Mouse (Mus musculus) myocyte (in vitro differentiated cells): ENCODE results near the gene Kndc1. TPM values are rescaled to one million over a fixed set of nuclear protein-coding genes. Genes with fewer than 3 reads are reported as not detected.
A peak's percentile ranks its signal among the peaks of the same experiment; 100 is the strongest.

Experiments
- H3K27me3 ChIP-seq: one replicate; pipeline ENCODE4 v1.6.1; 2011; ENCODE audit not compliant: control insufficient read depth, insufficient read depth, insufficient read length
- H3K36me3 ChIP-seq: one replicate; pipeline ENCODE4 v1.6.1; 2011; ENCODE audit not compliant: control insufficient read depth, insufficient read depth
- H3K4me2 ChIP-seq: one replicate; pipeline ENCODE4 v1.6.1; 2011; ENCODE audit warnings: low read depth, control low read depth
- H3K4me3 ChIP-seq: one replicate; pipeline ENCODE4 v1.5.1; 2011; ENCODE audit warnings: mild to moderate bottlenecking, control low read depth, moderate library complexity
- H3K79me2 ChIP-seq: one replicate; pipeline ENCODE4 v1.6.1; 2011; ENCODE audit not compliant: control insufficient read depth, insufficient read depth
- H3ac ChIP-seq: one replicate; pipeline ENCODE4 v1.6.1; 2011; ENCODE audit not compliant: control insufficient read depth, insufficient read length
- CEBPB ChIP-seq: IDR thresholded peaks from 2 replicates; pipeline ENCODE4 v1.6.1; 2011; ENCODE audit warnings: mild to moderate bottlenecking, moderate library complexity; ENCODE audit not compliant: poor library complexity, insufficient read depth, severe bottlenecking
- E2F4 ChIP-seq: IDR thresholded peaks from one replicate; pipeline ENCODE4 v1.6.1; 2011; ENCODE audit warnings: mild to moderate bottlenecking, control low read depth, moderate library complexity; ENCODE audit not compliant: insufficient read depth
- MAX ChIP-seq: IDR thresholded peaks from one replicate; pipeline ENCODE4 v1.6.1; 2011; ENCODE audit warnings: low read depth, mild to moderate bottlenecking, control low read depth
- MYOD1 ChIP-seq, 3 experiments: IDR thresholded peaks; one replicate each; pipeline ENCODE4 v1.6.1; 2011; ENCODE audit warnings: control low read depth in 2 of 3, low read depth in 2 of 3, mild to moderate bottlenecking in 2 of 3, moderate library complexity in 1 of 3; ENCODE audit not compliant: insufficient read length in 2 of 3, control insufficient read depth in 1 of 3
- MYOG ChIP-seq, 3 experiments: IDR thresholded peaks; one replicate each; pipeline ENCODE4 v1.6.1; 2011; ENCODE audit warnings: control low read depth in 2 of 3, low read depth in 2 of 3, mild to moderate bottlenecking in 2 of 3; ENCODE audit not compliant: insufficient read length in 2 of 3, control insufficient read depth in 1 of 3, insufficient read depth in 1 of 3
- POLR2A ChIP-seq: IDR thresholded peaks from one replicate; pipeline ENCODE4 v1.6.1; 2011; ENCODE audit warnings: low read depth, mild to moderate bottlenecking, control low read depth, moderate library complexity; ENCODE audit not compliant: insufficient read length
- POLR2AphosphoS2 ChIP-seq: IDR thresholded peaks from one replicate; pipeline ENCODE4 v1.6.1; 2011; ENCODE audit warnings: low read depth, control low read depth; ENCODE audit not compliant: insufficient read length
- REST ChIP-seq: IDR thresholded peaks from one replicate; pipeline ENCODE4 v1.6.1; 2011; ENCODE audit warnings: mild to moderate bottlenecking, control low read depth, moderate library complexity; ENCODE audit not compliant: insufficient read depth, insufficient read length
- SRF ChIP-seq: IDR thresholded peaks from one replicate; pipeline ENCODE4 v1.6.1; 2011; ENCODE audit warnings: low read depth; ENCODE audit not compliant: control insufficient read depth, insufficient read length
- TCF12 ChIP-seq: IDR thresholded peaks from one replicate; pipeline ENCODE4 v1.6.1; 2011; ENCODE audit warnings: mild to moderate bottlenecking, control low read depth; ENCODE audit not compliant: poor library complexity, insufficient read depth, severe bottlenecking
- TCF3 ChIP-seq: IDR thresholded peaks from one replicate; pipeline ENCODE4 v1.6.1; 2011; ENCODE audit warnings: low read depth, control low read depth; ENCODE audit not compliant: insufficient read length
- USF1 ChIP-seq: IDR thresholded peaks from one replicate; pipeline ENCODE4 v1.6.1; 2011; ENCODE audit warnings: low read depth, mild to moderate bottlenecking, control low read depth, moderate library complexity
- polyA plus RNA-seq: library from polyadenylated mRNA; unstranded; fragments of >200 nt; fragmentation: generic; extraction: Trizol; gene quantifications from one replicate; pipeline ENCODE4 v1.2.1, GENCODE M21; 2012; ENCODE audit warnings: missing spikeins

The Kndc1 gene
- polyA plus RNA-seq, 1 experiment: 0.01 TPM

GRCm38 (mm10) chr7:139899505-139899904 lies 5.0 kb downstream of the Kndc1 start:
- H3K27me3 ChIP-seq: peaks cover 64% of the 10 kb centered on the region
- TF ChIP-seq MAX: no peak
- no peak for TF ChIP-seq SRF
- no peak for TF ChIP-seq CEBPB
- no peak for TF ChIP-seq POLR2A
- no peak for TF ChIP-seq MYOD1 (IDR thresholded peaks at IDR 0.05; ENCODE audit: control insufficient read depth in 1 of 3, insufficient read length in 2 of 3, low read depth in 2 of 3)
- TF ChIP-seq POLR2AphosphoS2: no peak
- H3K79me2 ChIP-seq: no peaks in the 10 kb centered on the region
- H3K4me2 ChIP-seq: no peak overlapping the region
- H3K36me3 ChIP-seq: no peaks in the 10 kb centered on the region
- H3ac ChIP-seq: no peak overlapping the region
- no peak overlapping the region for H3K4me3 ChIP-seq

GRCm38 (mm10) chr7:139900456-139900855 lies 6.0 kb downstream of the Kndc1 start:
- H3K36me3 ChIP-seq: no peaks in the 10 kb centered on the region
- no peak for TF ChIP-seq REST
- TF ChIP-seq POLR2A: no peak
- TF ChIP-seq CEBPB: no peak
- no peak for TF ChIP-seq POLR2AphosphoS2
- TF ChIP-seq USF1: no peak
- no peak for TF ChIP-seq MYOG (IDR thresholded peaks at IDR 0.05; ENCODE audit: control insufficient read depth in 1 of 3, insufficient read depth in 1 of 3, insufficient read length in 2 of 3, low read depth in 2 of 3)
- no peak for TF ChIP-seq TCF12
- TF ChIP-seq MAX: no peak
- no peak for TF ChIP-seq SRF
- no peak for TF ChIP-seq TCF3
- H3K27me3 ChIP-seq: peaks cover 59% of the 10 kb centered on the region
- H3K79me2 ChIP-seq: no peaks in the 10 kb centered on the region
- no peak overlapping the region for H3K4me2 ChIP-seq
- no peak overlapping the region for H3K4me3 ChIP-seq
- no peak overlapping the region for H3ac ChIP-seq

GRCm38 (mm10) chr7:139900896-139901295 lies 6.4 kb downstream of the Kndc1 start:
- Histone ChIP-seq H3K4me2 (no peak overlapping the region), H3K36me3 (no peaks in the 10 kb centered on the region), H3K79me2 (no peaks in the 10 kb centered on the region), H3K4me3 (no peak overlapping the region), H3ac (no peak overlapping the region), H3K27me3 (peaks cover 56% of the 10 kb centered on the region)
- TF ChIP-seq CEBPB (no peak), MAX (no peak), MYOG (IDR thresholded peaks at IDR 0.05; ENCODE audit: control insufficient read depth in 1 of 3, insufficient read depth in 1 of 3, insufficient read length in 2 of 3, low read depth in 2 of 3) (no peak), TCF3 (no peak), REST (no peak), POLR2AphosphoS2 (no peak), SRF (no peak), USF1 (no peak), E2F4 (no peak), POLR2A (no peak), MYOD1 (IDR thresholded peaks at IDR 0.05; ENCODE audit: control insufficient read depth in 1 of 3, insufficient read length in 2 of 3, low read depth in 2 of 3) (no peak)

- H3ac ChIP-seq: no peak overlapping the region
- no peaks in the 10 kb centered on the region for H3K36me3 ChIP-seq
- TF ChIP-seq TCF3: no peak
- TF ChIP-seq USF1: no peak
- TF ChIP-seq MAX: no peak
- no peak for TF ChIP-seq E2F4
- no peak for TF ChIP-seq TCF12
- TF ChIP-seq SRF: no peak
- no peak for TF ChIP-seq MYOG (IDR thresholded peaks at IDR 0.05; ENCODE audit: control insufficient read depth in 1 of 3, insufficient read depth in 1 of 3, insufficient read length in 2 of 3, low read depth in 2 of 3)
- no peak for TF ChIP-seq POLR2AphosphoS2
- TF ChIP-seq REST: no peak
- TF ChIP-seq CEBPB: no peak
- TF ChIP-seq POLR2A: no peak
- H3K79me2 ChIP-seq: no peaks in the 10 kb centered on the region
- no peak overlapping the region for H3K4me3 ChIP-seq
- no peak overlapping the region for H3K4me2 ChIP-seq
- H3K27me3 ChIP-seq: peaks cover 50% of the 10 kb centered on the region
Measured at GRCm38 (mm10) chr7:139901981-139902380, 7.5 kb downstream of the Kndc1 start.

- H3K4me2 ChIP-seq: peak overlapping the region; percentile 12
- no peaks in the 10 kb centered on the region for H3K36me3 ChIP-seq
- no peak overlapping the region for H3ac ChIP-seq
- H3K27me3 ChIP-seq: peaks cover 34% of the 10 kb centered on the region
- no peak overlapping the region for H3K4me3 ChIP-seq
- TF ChIP-seq MYOG (IDR thresholded peaks at IDR 0.05; ENCODE audit: control insufficient read depth in 1 of 3, insufficient read depth in 1 of 3, insufficient read length in 2 of 3, low read depth in 2 of 3): no peak
- H3K79me2 ChIP-seq: no peaks in the 10 kb centered on the region
Measured at GRCm38 (mm10) chr7:139905261-139905660, 10.8 kb downstream of the Kndc1 start.
